Mouse (Mus musculus) C2C12 (cell line): ENCODE measurements around the gene Traf6. TPM values are rescaled to one million over a fixed set of nuclear protein-coding genes. Genes with fewer than 3 reads are reported as not detected.

Experiments
- H3K27me3 ChIP-seq: one replicate; pipeline ENCODE4 v1.6.1; 2011; ENCODE audit not compliant: control insufficient read depth, insufficient read depth, insufficient read length
- H3K36me3 ChIP-seq: one replicate; pipeline ENCODE4 v1.6.1; 2011; ENCODE audit not compliant: control insufficient read depth, insufficient read depth
- H3K4me3 ChIP-seq: one replicate; pipeline ENCODE4 v1.5.1; 2011; ENCODE audit warnings: mild to moderate bottlenecking, control low read depth; ENCODE audit not compliant: poor library complexity, insufficient read depth, severe bottlenecking
- H3K79me2 ChIP-seq: one replicate; pipeline ENCODE4 v1.6.1; 2011; ENCODE audit not compliant: control insufficient read depth, insufficient read depth
- H3K79me3 ChIP-seq: one replicate; pipeline ENCODE4 v1.6.1; 2011; ENCODE audit warnings: low read depth, control low read depth
- H3ac ChIP-seq: one replicate; pipeline ENCODE3; 2011; ENCODE audit warnings: low read depth; ENCODE audit not compliant: control insufficient read depth, insufficient read length
- CEBPB ChIP-seq: IDR thresholded peaks from one replicate; pipeline ENCODE4 v1.6.1; 2011; ENCODE audit warnings: low read depth, mild to moderate bottlenecking, control low read depth, moderate library complexity
- CTCF ChIP-seq: IDR thresholded peaks from one replicate; pipeline ENCODE4 v1.5.1; 2011; ENCODE audit not compliant: control insufficient read depth, insufficient read depth, insufficient read length
- FOSL1 ChIP-seq: IDR thresholded peaks from one replicate; pipeline ENCODE4 v1.8.0; 2011; ENCODE audit warnings: mild to moderate bottlenecking, low read length; ENCODE audit not compliant: poor library complexity, insufficient read depth, severe bottlenecking
- MAX ChIP-seq: IDR thresholded peaks from one replicate; pipeline ENCODE4 v1.6.1; 2011; ENCODE audit warnings: mild to moderate bottlenecking, control low read depth
- MYOD1 ChIP-seq: IDR thresholded peaks from one replicate; pipeline ENCODE4 v1.6.1; 2011; ENCODE audit warnings: low read depth; ENCODE audit not compliant: control insufficient read depth, insufficient read length
- MYOG ChIP-seq: IDR thresholded peaks from one replicate; pipeline ENCODE4 v1.6.1; 2011; ENCODE audit not compliant: control insufficient read depth, insufficient read length; ENCODE audit errors: extremely low read depth
- USF1 ChIP-seq: IDR thresholded peaks from one replicate; pipeline ENCODE4 v1.6.1; 2011; ENCODE audit warnings: low read depth, mild to moderate bottlenecking, control low read depth, moderate library complexity
- polyA plus RNA-seq: library from polyadenylated mRNA; unstranded; fragments of >200 nt; fragmentation: generic; extraction: Trizol; gene quantifications from one replicate; pipeline ENCODE4 v1.2.1, GENCODE M21; 2012; ENCODE audit warnings: missing spikeins

Traf6 gene
- polyA plus RNA-seq, 1 experiment: 3.8 TPM

- Histone ChIP-seq H3K27me3 (peaks cover 8% of the 10 kb centered on the region), H3K4me3 (no peak overlapping the region), H3K79me3 (no peaks in the 10 kb centered on the region), H3ac (no peak overlapping the region), H3K79me2 (no peaks in the 10 kb centered on the region), H3K36me3 (no peaks in the 10 kb centered on the region)
- TF ChIP-seq CEBPB (no peak), MAX (peak; percentile 55), FOSL1 (no peak), MYOD1 (peak; percentile 34), CTCF (peak; percentile 77), USF1 (peak; percentile 31), MYOG (no peak)
Observed at GRCm38 (mm10) chr2:101665058-101665702, 13.0 kb upstream of the Traf6 start.

DNA sequence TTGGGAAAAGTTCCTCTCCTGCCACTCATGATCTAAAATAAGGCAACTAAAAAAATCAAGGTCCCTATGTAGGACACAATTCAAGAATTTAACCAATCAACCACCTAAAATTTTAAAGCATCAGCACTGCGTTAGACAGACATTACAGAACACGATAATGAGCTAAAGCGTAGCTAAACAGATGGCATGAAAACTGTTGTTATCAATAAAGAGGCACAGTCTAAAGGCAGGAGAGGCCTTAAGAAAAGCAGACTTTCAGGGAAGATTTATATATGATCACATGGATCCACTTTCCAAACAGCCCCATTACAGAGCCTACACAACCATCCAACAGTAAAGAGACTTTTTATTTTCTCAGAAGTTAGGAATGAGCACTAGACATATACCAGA lies 12.5 kb upstream of the Traf6 start:
- Histone ChIP-seq H3K79me2 (no peaks in the 10 kb centered on the region), H3K79me3 (no peaks in the 10 kb centered on the region), H3K27me3 (peaks cover 8% of the 10 kb centered on the region), H3K36me3 (no peaks in the 10 kb centered on the region), H3K4me3 (no peak overlapping the region), H3ac (no peak overlapping the region)
- TF ChIP-seq MAX (no peak), CEBPB (no peak), CTCF (no peak), FOSL1 (no peak), MYOD1 (no peak), MYOG (no peak), USF1 (no peak)

DNA sequence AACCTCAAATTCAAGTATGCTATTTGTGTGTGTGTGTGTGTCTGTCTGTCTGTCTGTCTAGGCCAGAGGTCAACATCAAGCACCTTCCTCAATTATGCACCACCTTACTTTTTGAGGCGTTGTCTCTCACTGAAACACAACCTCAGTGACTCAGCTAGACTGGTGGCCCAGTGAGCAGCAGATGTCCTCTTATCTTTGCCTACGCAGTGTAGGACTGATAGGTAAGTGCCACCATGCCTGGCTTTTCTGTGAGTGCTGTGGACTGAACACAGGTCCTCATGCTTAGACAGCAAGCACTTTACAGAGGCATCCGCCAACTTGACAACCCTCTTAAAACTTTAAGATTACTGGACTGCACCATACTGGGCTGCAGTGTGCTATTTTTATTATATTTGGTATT lies 9.5 kb upstream of the Traf6 start:
- TF ChIP-seq MAX (no peak), USF1 (no peak), FOSL1 (no peak), MYOG (no peak), CTCF (no peak), CEBPB (no peak), MYOD1 (no peak)
- Histone ChIP-seq H3K4me3 (no peak overlapping the region), H3K27me3 (peaks cover 18% of the 10 kb centered on the region), H3ac (no peak overlapping the region), H3K79me2 (no peaks in the 10 kb centered on the region), H3K79me3 (no peaks in the 10 kb centered on the region), H3K36me3 (no peaks in the 10 kb centered on the region)

- Histone ChIP-seq H3K36me3 (no peaks in the 10 kb centered on the region), H3K27me3 (peaks cover 30% of the 10 kb centered on the region), H3K79me3 (peaks cover under 1% of the 10 kb centered on the region), H3K79me2 (peaks cover 4% of the 10 kb centered on the region), H3ac (no peak overlapping the region), H3K4me3 (no peak overlapping the region)
- TF ChIP-seq FOSL1 (no peak), USF1 (no peak), MYOD1 (no peak)
Observed at GRCm38 (mm10) chr2:101673547-101673946, 4.7 kb upstream of the Traf6 start.

- peaks cover 13% of the 10 kb centered on the region for H3K36me3 ChIP-seq
- peak overlapping the region; percentile 63 for H3ac ChIP-seq
- TF ChIP-seq USF1 (peak; percentile 47), FOSL1 (no peak)
- peak overlapping the region; percentile 95 for H3K4me3 ChIP-seq
- H3K79me3 ChIP-seq: peaks cover 28% of the 10 kb centered on the region
- peaks cover 13% of the 10 kb centered on the region for H3K27me3 ChIP-seq
- peaks cover 54% of the 10 kb centered on the region for H3K79me2 ChIP-seq
Observed at GRCm38 (mm10) chr2:101679164-101679784, 1.0 kb downstream of the Traf6 start.

GRCm38 (mm10) chr2:101684421-101684820 lies 6.2 kb downstream of the Traf6 start:
- peaks cover 42% of the 10 kb centered on the region for H3K79me2 ChIP-seq
- no peaks in the 10 kb centered on the region for H3K27me3 ChIP-seq
- H3K79me3 ChIP-seq: peaks cover 19% of the 10 kb centered on the region
- peaks cover 46% of the 10 kb centered on the region for H3K36me3 ChIP-seq
- H3ac ChIP-seq: no peak overlapping the region
- TF ChIP-seq MYOD1: no peak
- TF ChIP-seq CTCF: no peak
- no peak overlapping the region for H3K4me3 ChIP-seq
